Mouse (Mus musculus): Measurements from ENCODE around the gene Gnat3. TPM values are rescaled to one million over a fixed set of nuclear protein-coding genes. Genes with fewer than 3 reads are reported as not detected.

Gene Gnat3
- polyA plus RNA-seq, 1 experiment from 2014 or later, result not detected

Other genes with a start within 250 kb of the Gnat3 start
- gene Cd36, start 73.7 kb upstream of the Gnat3 start, polyA plus RNA-seq (2015; fragmentation: Nextera tagmentation; extraction: Ambion mirVana), result 25.7 TPM in 2 replicates